Mouse (Mus musculus) neural tube, embryonic 13.5 days (tissue): ENCODE data around the gene Sh3gl1. TPM values are rescaled to one million over a fixed set of nuclear protein-coding genes. Genes with fewer than 3 reads are reported as not detected.
"Not testable (repeated sequence)": the region's sequence is repeated elsewhere in the genome, so short reads cannot be mapped to it uniquely, and the experiment has no call there.

Source experiments
- ATAC-seq: fragments of 200-750 bp; cut with Nextera tagmentation; 2 replicates; pipeline ENCODE4 v1.8.0; 2017; ENCODE audit warnings: low read depth, mild to moderate bottlenecking, moderate TSS enrichment, moderate library complexity
- H3K27ac ChIP-seq: fragments of 300-500 bp; sonication (generic); replicated peaks from 2 replicates; pipeline ENCODE4 v1.5.1; 2015; ENCODE audit warnings: moderate library complexity, mild to moderate bottlenecking, inconsistent platforms
- H3K27me3 ChIP-seq: fragments of 300-500 bp; sonication (generic); 2 replicates; pipeline ENCODE4 v1.6.1; 2015; ENCODE audit warnings: mild to moderate bottlenecking, inconsistent platforms
- H3K36me3 ChIP-seq: fragments of 300-500 bp; sonication (generic); 2 replicates; pipeline ENCODE4 v1.6.1; 2015; ENCODE audit warnings: mild to moderate bottlenecking, inconsistent platforms
- H3K4me1 ChIP-seq: fragments of 300-500 bp; sonication (generic); replicated peaks from 2 replicates; pipeline ENCODE4 v1.6.1; 2015; ENCODE audit warnings: inconsistent platforms
- H3K4me2 ChIP-seq: fragments of 300-500 bp; sonication (generic); 2 replicates; pipeline ENCODE4 v1.6.1; 2015; ENCODE audit warnings: inconsistent platforms, mild to moderate bottlenecking, moderate library complexity
- H3K4me3 ChIP-seq: fragments of 300-500 bp; sonication (generic); 2 replicates; pipeline ENCODE4 v1.5.1; 2015; ENCODE audit warnings: mild to moderate bottlenecking, inconsistent platforms
- H3K9ac ChIP-seq: fragments of 300-500 bp; sonication (generic); 2 replicates; pipeline ENCODE4 v1.6.1; 2015; ENCODE audit warnings: moderate library complexity, mild to moderate bottlenecking, inconsistent platforms
- H3K9me3 ChIP-seq: fragments of 300-500 bp; sonication (generic); 2 replicates; pipeline ENCODE4 v1.6.1; 2016; ENCODE audit warnings: inconsistent platforms
- WGBS: fragments of 180-500 bp; shearing (Covaris S2); methylation state at CpG from one replicate; pipeline ENCODE4 v1.1.7; 2015; 5-methylcytosine and 5-hydroxymethylcytosine counted together
- polyA plus RNA-seq: library from polyadenylated mRNA; unstranded; fragments of >200 nt; fragmentation: Nextera tagmentation; extraction: Ambion mirVana; gene quantifications from 2 replicates; pipeline ENCODE4 v1.2.1, GENCODE M21; 2015

Sh3gl1 gene
- 112 and 114 TPM in 2 replicates for polyA plus RNA-seq

- peak within 1 kb of the TSS; percentile 67 for H3K4me2 ChIP-seq
- H3K36me3 ChIP-seq: peaks cover 23% of the 10 kb centered on the region
- peak within 1 kb of the TSS; percentile 90 for H3K27ac ChIP-seq
- peaks cover 58% of the 10 kb centered on the region for H3K4me1 ChIP-seq
- H3K4me3 ChIP-seq: peak within 1 kb of the TSS; percentile 89
- peak within 1 kb of the TSS; percentile 91 for H3K9ac ChIP-seq
- H3K9me3 ChIP-seq: no peaks in the 10 kb centered on the region
- H3K27me3 ChIP-seq: no peaks in the 10 kb centered on the region
- peak; percentile 91 for ATAC-seq
- WGBS: under 1% methylated on average over 74 of the region's 74 CpGs
Observed at GRCm38 (mm10) chr17:56036176-56036900, at the start of gene Sh3gl1. Sh3gl1 (minus strand) TSS chr17:56036635.

DNA sequence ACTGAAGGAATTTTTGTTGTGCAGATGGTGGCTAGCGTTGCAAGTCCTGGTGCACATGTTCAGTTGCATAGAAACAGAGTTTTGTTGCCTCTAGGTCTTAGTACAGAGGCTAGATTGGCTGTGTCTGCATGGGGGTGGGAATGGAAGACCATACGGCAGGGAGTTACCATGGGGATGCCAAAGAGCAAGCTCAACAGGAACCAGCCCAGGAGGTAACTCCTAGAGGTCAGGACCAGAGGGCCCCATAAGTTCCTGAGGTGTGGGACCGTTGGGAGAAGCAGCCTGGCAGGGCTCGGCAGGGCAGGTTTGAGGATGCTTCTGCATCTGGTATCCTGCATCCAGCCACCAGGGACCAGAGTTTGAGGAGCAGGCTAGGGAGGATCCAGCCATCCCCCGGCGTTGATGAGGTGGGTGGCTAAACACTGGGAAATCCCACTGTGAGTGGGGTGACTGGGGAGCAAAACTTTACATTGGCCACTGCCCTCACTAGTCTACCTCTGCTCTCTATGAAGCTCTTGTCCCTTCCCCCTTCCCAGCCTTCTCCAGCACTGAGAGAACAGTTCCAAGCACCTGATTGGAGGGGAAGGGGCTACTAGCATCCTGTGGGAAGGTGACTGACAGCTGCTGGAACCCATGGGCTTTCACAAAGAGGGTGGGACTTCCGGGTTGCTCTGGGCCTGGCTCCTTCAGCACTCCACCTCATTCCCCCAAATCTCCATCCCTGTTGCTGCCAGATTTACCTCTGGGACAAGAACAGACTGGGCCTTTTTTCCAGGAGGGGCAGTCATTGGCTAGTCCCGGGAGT, 44.5 kb upstream of the Sh3gl1 start:
- peak; percentile 24 for ATAC-seq
- 9% methylated on average over 8 of the region's 8 CpGs for WGBS
- Histone ChIP-seq H3K27ac (peak overlapping the region; percentile 52; the same call in 1 of the 2 replicates), H3K4me1 (peaks cover 32% of the 10 kb centered on the region), H3K36me3 (peaks cover 34% of the 10 kb centered on the region), H3K4me2 (peak overlapping the region; percentile 100), H3K27me3 (no peaks in the 10 kb centered on the region), H3K4me3 (peak overlapping the region; percentile 84), H3K9ac (peak overlapping the region; percentile 95), H3K9me3 (no peaks in the 10 kb centered on the region)

GRCm38 (mm10) chr17:56079921-56080320, 43.5 kb upstream of the Sh3gl1 start:
- Histone ChIP-seq H3K36me3 (peaks cover 27% of the 10 kb centered on the region), H3K27me3 (no peaks in the 10 kb centered on the region), H3K4me2 (peak overlapping the region; percentile 100), H3K27ac (peak overlapping the region; percentile 72), H3K9ac (peak overlapping the region; percentile 95), H3K4me1 (peaks cover 40% of the 10 kb centered on the region), H3K4me3 (peak overlapping the region; percentile 84), H3K9me3 (no peaks in the 10 kb centered on the region)
- ATAC-seq: no peak
- 1% methylated on average over 11 of the region's 11 CpGs for WGBS

GRCm38 (mm10) chr17:56078880-56079795, 42.7 kb upstream of the Sh3gl1 start, which contains the start of gene Hdgfl2:
Hdgfl2 (plus strand) TSS chr17:56079634.
- Histone ChIP-seq H3K4me2 (peak within 1 kb of the TSS; percentile 100), H3K27me3 (no peaks in the 10 kb centered on the region), H3K4me1 (peaks cover 43% of the 10 kb centered on the region), H3K9ac (peak within 1 kb of the TSS; percentile 95), H3K27ac (peak within 1 kb of the TSS; percentile 72), H3K9me3 (no peaks in the 10 kb centered on the region), H3K36me3 (peaks cover 19% of the 10 kb centered on the region), H3K4me3 (peak within 1 kb of the TSS; percentile 84)
- peak; percentile 95 for ATAC-seq
- 0% methylated on average over 60 of the region's 61 CpGs for WGBS

GRCm38 (mm10) chr17:56078361-56078760, 41.9 kb upstream of the Sh3gl1 start:
- not testable (repeated sequence) for H3K27me3 ChIP-seq, H3K9ac ChIP-seq, H3K9me3 ChIP-seq, ATAC-seq
- Histone ChIP-seq H3K4me3 (peak overlapping the region; percentile 84), H3K4me2 (peak overlapping the region; percentile 40), H3K27ac (peak overlapping the region; percentile 50; the same call in 1 of the 2 replicates), H3K36me3 (peaks cover 16% of the 10 kb centered on the region), H3K4me1 (peaks cover 51% of the 10 kb centered on the region)
- 64% methylated on average over 9 of the region's 9 CpGs for whole genome bisulfite sequencing

- H3K4me3 ChIP-seq: no peak overlapping the region
- H3K27ac ChIP-seq: no peak overlapping the region
- H3K9me3 ChIP-seq: no peaks in the 10 kb centered on the region
- 92% methylated on average over 5 of the region's 5 CpGs for WGBS
- H3K9ac ChIP-seq: no peak overlapping the region
- no peaks in the 10 kb centered on the region for H3K27me3 ChIP-seq
- no peak overlapping the region for H3K4me2 ChIP-seq
- peaks cover 16% of the 10 kb centered on the region for H3K36me3 ChIP-seq
- peaks cover 44% of the 10 kb centered on the region for H3K4me1 ChIP-seq
- no peak for ATAC-seq
Observed at GRCm38 (mm10) chr17:56077523-56077922, 41.1 kb upstream of the Sh3gl1 start.

GRCm38 (mm10) chr17:56074827-56075208, 38.4 kb upstream of the Sh3gl1 start, which contains the start of gene Ubxn6:
Ubxn6 (minus strand) TSS chr17:56075028.
- Histone ChIP-seq H3K4me3 (peak within 1 kb of the TSS; percentile 84), H3K27ac (peak within 1 kb of the TSS; percentile 95), H3K4me1 (peaks cover 18% of the 10 kb centered on the region), H3K36me3 (peaks cover 38% of the 10 kb centered on the region), H3K9me3 (no peaks in the 10 kb centered on the region), H3K4me2 (peak within 1 kb of the TSS; percentile 82), H3K27me3 (no peaks in the 10 kb centered on the region), H3K9ac (peak within 1 kb of the TSS; percentile 90)
- ATAC-seq: peak; percentile 58
- WGBS: under 1% methylated on average over 35 of the region's 35 CpGs

DNA sequence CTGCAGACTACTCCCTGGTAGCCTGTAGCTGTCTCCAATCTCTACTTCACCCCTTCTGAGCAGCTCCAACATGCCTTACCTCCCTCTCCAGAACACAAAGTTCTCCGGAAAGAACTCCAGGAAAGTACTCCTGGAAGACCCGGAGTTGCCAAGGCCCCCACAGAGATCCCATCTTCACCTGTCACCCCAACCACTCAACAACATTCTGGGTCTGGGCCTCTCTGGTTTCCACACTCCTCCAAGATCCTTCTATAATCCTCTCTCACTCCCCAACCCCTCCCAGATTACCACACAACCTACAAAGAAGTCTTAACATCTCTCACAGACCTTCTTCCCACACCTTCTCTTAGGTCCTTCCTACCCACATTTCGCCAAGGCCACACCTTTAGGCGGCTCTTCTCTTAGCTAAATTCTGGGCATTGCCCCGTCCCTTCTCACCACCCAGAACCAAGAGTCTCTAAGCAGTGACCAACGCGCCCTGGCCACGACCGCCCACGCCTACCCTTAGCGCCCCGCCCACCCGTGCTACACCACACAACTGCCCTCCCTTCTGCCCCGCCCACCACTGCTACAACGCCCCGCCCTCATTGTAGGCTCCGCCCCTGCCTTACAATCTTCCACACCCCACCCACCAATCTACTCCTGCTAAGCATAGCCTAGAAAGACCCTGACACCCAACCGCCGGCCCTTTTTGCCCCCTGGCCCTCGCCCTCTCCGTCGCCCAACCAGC, 37.8 kb upstream of the Sh3gl1 start:
- H3K9me3 ChIP-seq: no peaks in the 10 kb centered on the region
- peaks cover 43% of the 10 kb centered on the region for H3K36me3 ChIP-seq
- peak overlapping the region; percentile 90 for H3K9ac ChIP-seq
- H3K4me2 ChIP-seq: peak overlapping the region; percentile 82
- H3K4me3 ChIP-seq: peak overlapping the region; percentile 84
- WGBS: 8% methylated on average over 22 of the region's 22 CpGs
- ATAC-seq: peak; percentile 12
- peak overlapping the region; percentile 95 for H3K27ac ChIP-seq
- peaks cover 18% of the 10 kb centered on the region for H3K4me1 ChIP-seq
- no peaks in the 10 kb centered on the region for H3K27me3 ChIP-seq

GRCm38 (mm10) chr17:56072243-56072642, 35.8 kb upstream of the Sh3gl1 start:
- H3K4me1 ChIP-seq: peaks cover 18% of the 10 kb centered on the region
- no peaks in the 10 kb centered on the region for H3K27me3 ChIP-seq
- 91% methylated on average over 5 of the region's 5 CpGs for WGBS
- H3K27ac ChIP-seq: no peak overlapping the region
- no peak overlapping the region for H3K4me2 ChIP-seq
- no peak overlapping the region for H3K4me3 ChIP-seq
- H3K9ac ChIP-seq: no peak overlapping the region
- peaks cover 63% of the 10 kb centered on the region for H3K36me3 ChIP-seq
- no peaks in the 10 kb centered on the region for H3K9me3 ChIP-seq
- no peak for ATAC-seq

DNA sequence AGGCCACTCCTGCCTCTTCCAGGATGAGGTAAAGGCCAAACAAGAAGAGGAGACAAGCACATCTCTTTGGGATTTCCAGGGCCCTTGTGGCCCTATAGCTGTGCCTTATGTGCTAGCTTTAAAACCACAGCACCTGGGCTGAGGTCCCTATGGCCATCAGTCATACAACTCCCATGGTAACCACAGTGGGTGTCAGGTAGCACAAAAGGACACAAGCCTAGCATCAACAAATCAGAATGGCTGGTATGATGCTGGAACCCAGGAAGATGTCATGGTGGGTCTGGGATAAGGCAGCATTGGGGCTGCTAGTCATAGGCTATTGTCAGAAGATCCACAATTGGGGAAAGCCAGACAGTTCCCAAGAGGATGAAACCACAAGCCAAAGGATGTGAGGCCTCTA, 34.7 kb upstream of the Sh3gl1 start:
- Histone ChIP-seq H3K4me2 (no peak overlapping the region), H3K4me1 (peaks cover 18% of the 10 kb centered on the region), H3K36me3 (peaks cover 74% of the 10 kb centered on the region), H3K9me3 (no peaks in the 10 kb centered on the region), H3K27me3 (no peaks in the 10 kb centered on the region), H3K27ac (no peak overlapping the region), H3K9ac (no peak overlapping the region), H3K4me3 (no peak overlapping the region)
- no peak for ATAC-seq

DNA sequence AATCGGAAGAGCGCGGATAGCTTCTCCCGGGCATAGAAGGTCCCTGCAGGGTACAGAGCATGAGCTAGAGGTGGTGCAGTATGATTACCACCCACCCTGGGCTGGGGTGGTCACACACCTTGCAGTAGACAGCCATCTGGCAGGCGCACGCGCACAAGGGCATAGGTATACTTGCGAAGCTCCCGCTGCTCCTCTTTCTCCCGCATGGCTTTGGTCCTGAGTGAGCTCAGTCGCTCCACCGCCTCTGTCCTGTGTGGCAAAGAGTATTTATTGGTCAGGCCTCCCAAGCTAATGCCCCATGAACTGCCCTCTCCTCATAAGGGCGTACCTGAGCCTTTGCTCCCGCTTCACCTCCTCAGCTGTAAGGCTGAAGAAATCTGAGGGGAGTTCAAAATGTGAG, 32.6 kb upstream of the Sh3gl1 start:
- Histone ChIP-seq H3K4me1 (peaks cover 7% of the 10 kb centered on the region), H3K4me3 (no peak overlapping the region), H3K27ac (no peak overlapping the region), H3K4me2 (no peak overlapping the region), H3K27me3 (no peaks in the 10 kb centered on the region), H3K9me3 (no peaks in the 10 kb centered on the region), H3K9ac (no peak overlapping the region), H3K36me3 (peaks cover 94% of the 10 kb centered on the region)
- WGBS: 95% methylated on average over 14 of the region's 14 CpGs
- no peak for ATAC-seq
